Mouse (Mus musculus): ENCODE results near the gene Fam189a1.

DNA sequence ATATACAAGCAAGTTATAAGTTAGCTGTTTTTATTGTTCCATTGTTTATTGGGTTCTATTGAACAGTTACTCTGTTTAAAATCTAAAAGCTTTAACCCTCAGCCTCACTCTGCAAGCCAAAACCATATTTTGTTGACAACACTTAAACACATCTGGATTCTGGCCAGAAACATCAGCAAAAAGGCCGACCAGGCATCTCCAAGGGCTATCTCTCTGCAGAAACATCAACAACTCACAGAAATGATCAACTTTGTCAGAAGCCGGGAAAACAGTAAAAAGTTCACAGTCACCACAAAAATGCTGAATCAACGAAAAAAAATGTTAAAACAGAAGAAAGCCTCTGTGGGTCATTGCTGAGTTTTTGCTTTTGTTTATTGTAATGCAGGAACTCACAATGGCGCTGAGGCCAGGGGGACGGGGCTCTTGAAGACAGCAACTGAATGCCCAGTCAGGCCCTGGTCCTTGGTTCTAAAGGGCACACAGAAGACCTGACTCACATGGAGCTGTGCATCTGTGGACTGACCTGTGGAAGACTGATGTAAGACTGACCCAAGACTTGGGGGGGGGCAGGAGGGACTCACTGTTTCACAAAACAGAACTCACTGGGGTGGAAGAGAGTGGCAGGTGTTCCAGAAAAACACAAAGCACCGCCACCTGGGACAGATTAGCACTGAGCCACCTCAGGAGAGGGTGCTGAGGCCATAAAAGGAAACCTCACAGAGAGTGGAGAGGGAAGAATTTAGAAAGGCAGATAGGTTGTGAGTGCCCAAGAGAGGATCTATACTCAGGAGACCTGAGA lies 74.2 kb downstream of the Fam189a1 start:
- TF ChIP-seq EP300 (IDR thresholded peaks at IDR 0.05; ENCODE audit: low read depth) (no peak), CTCF (IDR thresholded peaks at IDR 0.05; ENCODE audit: low read depth) (no peak)

Data from liver, embryonic 14.5 days (tissue).